Mouse (Mus musculus): Measurements from ENCODE around the gene Cdyl.

DNA sequence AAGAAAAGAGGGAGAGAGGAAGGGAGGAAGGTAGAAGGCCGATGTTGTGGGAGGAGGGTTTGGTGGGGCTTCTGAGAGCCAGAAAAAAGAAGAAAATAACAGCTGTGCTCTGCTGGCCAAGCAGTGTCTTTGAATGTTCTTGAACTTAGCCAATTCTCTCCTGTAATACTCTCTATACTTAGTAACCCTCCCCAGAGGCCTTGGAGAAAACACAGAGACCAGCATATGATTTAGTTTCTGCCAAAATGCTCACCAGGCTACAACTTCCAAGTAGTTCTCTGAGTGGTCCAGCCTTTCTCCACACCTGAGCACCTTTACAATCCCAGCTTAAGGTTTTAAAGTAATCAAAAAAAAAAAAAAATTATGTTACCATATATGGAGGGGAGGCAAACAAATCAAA is 218.6 kb downstream of the Cdyl start:
- TF ChIP-seq CTCF (IDR thresholded peaks at IDR 0.05; ENCODE audit: low read depth, low read length) (no peak), POLR2A (IDR thresholded peaks at IDR 0.05; ENCODE audit: extremely low read depth, insufficient read depth, low read length) (no peak)
